Mouse (Mus musculus) liver, embryonic 15.5 days (tissue): ENCODE measurements at regions not wholly inside any gene's neighbourhood (a gene's known extent, or its start where the extent isn't known, plus 50 kb on each side); places are given as distances from the start of the nearest gene placed in this dataset.

Experiments
- ATAC-seq: fragments of 200-750 bp; cut with Nextera tagmentation; 2 replicates; pipeline ENCODE4 v1.8.0; 2017; ENCODE audit warnings: moderate number of reproducible peaks, mild to moderate bottlenecking, moderate library complexity; ENCODE audit not compliant: insufficient read depth
- H3K27ac ChIP-seq: fragments of 300-500 bp; sonication (generic); replicated peaks from 2 replicates; pipeline ENCODE4 v1.5.1; 2015; ENCODE audit warnings: mild to moderate bottlenecking, inconsistent platforms
- H3K27me3 ChIP-seq: fragments of 300-500 bp; sonication (generic); 2 replicates; pipeline ENCODE4 v1.6.1; 2015; ENCODE audit warnings: mild to moderate bottlenecking, inconsistent platforms
- H3K36me3 ChIP-seq: fragments of 300-500 bp; sonication (generic); replicated peaks from 2 replicates; pipeline ENCODE4 v1.6.1; 2015; ENCODE audit warnings: moderate library complexity, mild to moderate bottlenecking, inconsistent platforms
- H3K4me1 ChIP-seq: fragments of 300-500 bp; sonication (generic); replicated peaks from 2 replicates; pipeline ENCODE4 v1.6.1; 2015; ENCODE audit warnings: inconsistent platforms
- H3K4me2 ChIP-seq: fragments of 300-500 bp; sonication (generic); 2 replicates; pipeline ENCODE4 v1.6.1; 2015; ENCODE audit warnings: moderate library complexity, mild to moderate bottlenecking, inconsistent platforms
- H3K4me3 ChIP-seq: fragments of 300-500 bp; sonication (generic); replicated peaks from 2 replicates; pipeline ENCODE4 v1.5.1; 2015; ENCODE audit warnings: mild to moderate bottlenecking, inconsistent platforms
- H3K9ac ChIP-seq: fragments of 300-500 bp; sonication (generic); 2 replicates; pipeline ENCODE4 v1.6.1; 2015; ENCODE audit warnings: moderate library complexity, mild to moderate bottlenecking, inconsistent platforms
- H3K9me3 ChIP-seq: fragments of 300-500 bp; sonication (generic); replicated peaks from 2 replicates; pipeline ENCODE4 v1.6.1; 2016; ENCODE audit warnings: inconsistent platforms
- WGBS: fragments of 180-500 bp; shearing (Covaris S2); methylation state at CpG from one replicate; pipeline ENCODE4 v1.1.7; 2015; ENCODE audit warnings: mixed read lengths; ENCODE audit not compliant: insufficient replicate concordance; 5-methylcytosine and 5-hydroxymethylcytosine counted together

- Histone ChIP-seq H3K4me3 (no peak overlapping the region), H3K4me2 (no peak overlapping the region), H3K36me3 (no peaks in the 10 kb centered on the region), H3K9ac (no peak overlapping the region), H3K27me3 (no peaks in the 10 kb centered on the region), H3K27ac (no peak overlapping the region), H3K9me3 (no peaks in the 10 kb centered on the region), H3K4me1 (no peaks in the 10 kb centered on the region)
- 47% methylated on average over 4 of the region's 4 CpGs for WGBS
- ATAC-seq, result no peak
These were observed 382.7 kb upstream of the Npvf start for GRCm38 (mm10) chr6:51036956-51037355.

- whole genome bisulfite sequencing, result 72% methylated on average over 20 of the region's 20 CpGs
- Histone ChIP-seq H3K4me1 (no peaks in the 10 kb centered on the region), H3K27me3 (no peaks in the 10 kb centered on the region), H3K4me2 (no peak overlapping the region), H3K36me3 (no peaks in the 10 kb centered on the region), H3K9ac (no peak overlapping the region), H3K9me3 (no peaks in the 10 kb centered on the region), H3K27ac (no peak overlapping the region), H3K4me3 (no peak overlapping the region)
- ATAC-seq, result no peak
These were observed 385.4 kb upstream of the Npvf start for GRCm38 (mm10) chr6:51039486-51040180.

- no peaks in the 10 kb centered on the region for H3K36me3 ChIP-seq
- no peak overlapping the region for H3K4me3 ChIP-seq
- no peaks in the 10 kb centered on the region for H3K4me1 ChIP-seq
- no peaks in the 10 kb centered on the region for H3K9me3 ChIP-seq
- ATAC-seq, result no peak
- no peaks in the 10 kb centered on the region for H3K27me3 ChIP-seq
- no peak overlapping the region for H3K27ac ChIP-seq
- H3K4me2 ChIP-seq, result no peak overlapping the region
- H3K9ac ChIP-seq, result no peak overlapping the region
- WGBS, result 65% methylated on average over 7 of the region's 7 CpGs
These were observed 388.5 kb upstream of the Nfe2l3 start for GRCm38 (mm10) chr6:51043970-51044369.

GRCm38 (mm10) chr6:51044873-51045272 lies 387.6 kb upstream of the Nfe2l3 start:
- Histone ChIP-seq H3K4me2 (no peak overlapping the region), H3K9ac (no peak overlapping the region), H3K4me3 (no peak overlapping the region), H3K9me3 (no peaks in the 10 kb centered on the region), H3K27ac (no peak overlapping the region), H3K27me3 (no peaks in the 10 kb centered on the region), H3K4me1 (no peaks in the 10 kb centered on the region), H3K36me3 (no peaks in the 10 kb centered on the region)
- no peak for ATAC-seq
- WGBS, result 77% methylated on average over 14 of the region's 14 CpGs

GRCm38 (mm10) chr6:51052451-51052921 lies 380.0 kb upstream of the Nfe2l3 start:
- Histone ChIP-seq H3K4me2 (no peak overlapping the region), H3K27me3 (no peaks in the 10 kb centered on the region), H3K9me3 (no peaks in the 10 kb centered on the region), H3K27ac (no peak overlapping the region), H3K4me1 (no peaks in the 10 kb centered on the region), H3K4me3 (no peak overlapping the region), H3K9ac (no peak overlapping the region), H3K36me3 (no peaks in the 10 kb centered on the region)
- ATAC-seq, result no peak
- WGBS, result 61% methylated on average over 5 of the region's 5 CpGs

GRCm38 (mm10) chr6:51057229-51057628 lies 375.2 kb upstream of the Nfe2l3 start:
- WGBS, result 44% methylated on average over 7 of the region's 7 CpGs

GRCm38 (mm10) chr6:51059923-51060847 lies 372.3 kb upstream of the Nfe2l3 start:
- Histone ChIP-seq H3K9ac (no peak overlapping the region), H3K4me1 (no peaks in the 10 kb centered on the region), H3K4me3 (no peak overlapping the region), H3K27ac (no peak overlapping the region), H3K9me3 (no peaks in the 10 kb centered on the region), H3K27me3 (no peaks in the 10 kb centered on the region), H3K4me2 (no peak overlapping the region), H3K36me3 (no peaks in the 10 kb centered on the region)
- 62% methylated on average over 7 of the region's 7 CpGs for WGBS
- no peak for ATAC-seq

More at GRCm38 (mm10) chr6:51057229-51057628, 375.2 kb upstream of the Nfe2l3 start:
- Histone ChIP-seq H3K4me1 (no peaks in the 10 kb centered on the region), H3K27me3 (no peaks in the 10 kb centered on the region), H3K27ac (no peak overlapping the region), H3K4me3 (no peak overlapping the region), H3K4me2 (no peak overlapping the region), H3K36me3 (no peaks in the 10 kb centered on the region), H3K9me3 (no peaks in the 10 kb centered on the region), H3K9ac (no peak overlapping the region)
- ATAC-seq, result no peak

GRCm38 (mm10) chr6:51060848-51061535 lies 371.5 kb upstream of the Nfe2l3 start:
- H3K27me3 ChIP-seq, result no peaks in the 10 kb centered on the region
- no peak overlapping the region for H3K4me2 ChIP-seq
- no peak overlapping the region for H3K27ac ChIP-seq
- no peaks in the 10 kb centered on the region for H3K36me3 ChIP-seq
- H3K4me3 ChIP-seq, result no peak overlapping the region
- WGBS, result 64% methylated on average over 17 of the region's 17 CpGs
- no peaks in the 10 kb centered on the region for H3K9me3 ChIP-seq
- H3K4me1 ChIP-seq, result no peaks in the 10 kb centered on the region
- H3K9ac ChIP-seq, result no peak overlapping the region
- no peak for ATAC-seq

- 74% methylated on average over 6 of the region's 6 CpGs for WGBS
- no peak for ATAC-seq
- H3K36me3 ChIP-seq, result no peaks in the 10 kb centered on the region
- no peaks in the 10 kb centered on the region for H3K27me3 ChIP-seq
- H3K9ac ChIP-seq, result no peak overlapping the region
- H3K9me3 ChIP-seq, result no peaks in the 10 kb centered on the region
- H3K4me2 ChIP-seq, result no peak overlapping the region
- H3K4me1 ChIP-seq, result no peaks in the 10 kb centered on the region
- H3K27ac ChIP-seq, result no peak overlapping the region
- H3K4me3 ChIP-seq, result no peak overlapping the region
These were observed 367.3 kb upstream of the Nfe2l3 start for GRCm38 (mm10) chr6:51065156-51065555.

GRCm38 (mm10) chr6:51067332-51067731 lies 365.1 kb upstream of the Nfe2l3 start:
- H3K4me2 ChIP-seq, result no peak overlapping the region
- no peaks in the 10 kb centered on the region for H3K27me3 ChIP-seq
- no peak overlapping the region for H3K9ac ChIP-seq
- no peak for ATAC-seq
- no peaks in the 10 kb centered on the region for H3K36me3 ChIP-seq
- no peak overlapping the region for H3K27ac ChIP-seq
- H3K4me3 ChIP-seq, result no peak overlapping the region
- 69% methylated on average over 11 of the region's 11 CpGs for WGBS
- no peaks in the 10 kb centered on the region for H3K9me3 ChIP-seq
- H3K4me1 ChIP-seq, result no peaks in the 10 kb centered on the region

- Histone ChIP-seq H3K27me3 (no peaks in the 10 kb centered on the region), H3K27ac (no peak overlapping the region), H3K9ac (no peak overlapping the region), H3K4me2 (no peak overlapping the region), H3K36me3 (no peaks in the 10 kb centered on the region), H3K4me3 (no peak overlapping the region), H3K9me3 (no peaks in the 10 kb centered on the region), H3K4me1 (no peaks in the 10 kb centered on the region)
- 65% methylated on average over 5 of the region's 5 CpGs for WGBS
- ATAC-seq, result no peak
These were observed 362.5 kb upstream of the Nfe2l3 start for GRCm38 (mm10) chr6:51069945-51070344.
